Mouse (Mus musculus): ENCODE data around the gene Slc16a5. TPM values are rescaled to one million over a fixed set of nuclear protein-coding genes. Genes with fewer than 3 reads are reported as not detected.

Slc16a5 gene
- total RNA-seq, 2 experiments from 2014 or later: not detected

- no peak for DNase-seq (ENCODE audit: low spot score in 2 of 2)
- intact Hi-C loops (cut with DNase I): no loop called here
Measured at GRCm38 (mm10) chr11:115509773-115510506, 47.7 kb downstream of the Slc16a5 start.

- intact Hi-C loops (cut with DNase I): no loop called here
- no peak for DNase-seq (ENCODE audit: low spot score in 2 of 2)
Measured at GRCm38 (mm10) chr11:115510507-115510888, 48.2 kb downstream of the Slc16a5 start.

GRCm38 (mm10) chr11:115511121-115511520 lies 48.8 kb downstream of the Slc16a5 start:
- no peak for DNase-seq (ENCODE audit: low spot score in 2 of 2)
- intact Hi-C loops (cut with DNase I): no loop called here

- intact Hi-C loops (cut with DNase I): no loop called here
- DNase-seq (ENCODE audit: low spot score in 2 of 2): no peak
Measured at GRCm38 (mm10) chr11:115512004-115512403, 49.7 kb downstream of the Slc16a5 start.

- intact Hi-C loops (cut with DNase I): no loop called here
- no peak for DNase-seq (ENCODE audit: low spot score in 2 of 2)
Measured at GRCm38 (mm10) chr11:115512407-115513183, 50.3 kb downstream of the Slc16a5 start.

- intact Hi-C loops (cut with DNase I): no loop called here
- peak in 1 of 2 experiments; percentile 25 for DNase-seq (ENCODE audit: low spot score in 2 of 2)
Measured at GRCm38 (mm10) chr11:115513271-115514237, 51.3 kb downstream of the Slc16a5 start.

GRCm38 (mm10) chr11:115514238-115514663 lies 52.0 kb downstream of the Slc16a5 start, which contains the start of gene Jpt1:
Gene Jpt1, minus strand, starts transcription at chr11:115514387.
- intact Hi-C loops (cut with DNase I): no loop called here
- DNase-seq (ENCODE audit: low spot score in 2 of 2): peak; percentile 94 to 97

- DNase-seq (ENCODE audit: low spot score in 2 of 2): no peak
- intact Hi-C loops (cut with DNase I): no loop called here
Measured at GRCm38 (mm10) chr11:115515021-115515420, 52.7 kb downstream of the Slc16a5 start.

- intact Hi-C loops (cut with DNase I): no loop called here
- DNase-seq (ENCODE audit: low spot score in 2 of 2): no peak
Measured at GRCm38 (mm10) chr11:115516942-115517341, 54.7 kb downstream of the Slc16a5 start.

GRCm38 (mm10) chr11:115518693-115519092 lies 56.4 kb downstream of the Slc16a5 start:
- DNase-seq (ENCODE audit: low spot score in 2 of 2): peak; percentile 43 to 52
- intact Hi-C loops (cut with DNase I): no loop called here

- intact Hi-C loops (cut with DNase I): no loop called here
- no peak for DNase-seq (ENCODE audit: low spot score in 2 of 2)
Measured at GRCm38 (mm10) chr11:115519581-115519980, 57.3 kb downstream of the Slc16a5 start.

- intact Hi-C loops (cut with DNase I): no loop called here
- no peak for DNase-seq (ENCODE audit: low spot score in 2 of 2)
Measured at GRCm38 (mm10) chr11:115520218-115520617, 57.9 kb downstream of the Slc16a5 start.

GRCm38 (mm10) chr11:115521080-115521479 lies 58.8 kb downstream of the Slc16a5 start:
- DNase-seq (ENCODE audit: low spot score in 2 of 2): no peak
- intact Hi-C loops (cut with DNase I): no loop called here

GRCm38 (mm10) chr11:115522238-115522637 lies 60.0 kb downstream of the Slc16a5 start:
- intact Hi-C loops (cut with DNase I): no loop called here

GRCm38 (mm10) chr11:115522703-115523102 lies 60.4 kb downstream of the Slc16a5 start:
- DNase-seq (ENCODE audit: low spot score in 2 of 2): no peak
- intact Hi-C loops (cut with DNase I): no loop called here

More at GRCm38 (mm10) chr11:115522238-115522637, 60.0 kb downstream of the Slc16a5 start:
- DNase-seq (ENCODE audit: low spot score in 2 of 2): no peak

Small RNA genes within 50 kb of the gene (microRNA-seq; reads per million reads assigned to microRNA genes)
- not detected for gene Mir3968

Other genes starting within 250 kb of the Slc16a5 start
- 10 to 100 TPM; 38.6 to 42.5 TPM for gene Grin2c, start 195.2 kb upstream of the Slc16a5 start, total RNA-seq (2021)
- 10 to 100 TPM; 14.2 to 22.5 TPM for gene Fdxr, start 185.4 kb upstream of the Slc16a5 start, total RNA-seq (2021)
- gene Fads6, start 164.8 kb upstream of the Slc16a5 start, total RNA-seq (2021): 10 to 100 TPM; 12.7 to 13.0 TPM
- 1 to 10 TPM; 1.1 to 2.1 TPM for gene Otop2, start 155.3 kb upstream of the Slc16a5 start, total RNA-seq (2021)
- gene Ush1g, start 140.4 kb upstream of the Slc16a5 start, total RNA-seq (2021): under 1 TPM; 0.39 to 0.49 TPM
- under 1 TPM in 1 of 2 experiments, not detected in 1; 0.12 TPM for gene Otop3, start 127.7 kb upstream of the Slc16a5 start, total RNA-seq (2021)
- gene Hid1, start 94.7 kb upstream of the Slc16a5 start, total RNA-seq (2021): 100 to 1,000 TPM; 106 to 107 TPM
- gene Cdr2l, start 80.6 kb upstream of the Slc16a5 start, total RNA-seq (2021): 10 to 100 TPM; 20.6 to 23.1 TPM
- 100 to 1,000 TPM; 115 to 119 TPM for gene Mrpl58, start 58.7 kb upstream of the Slc16a5 start, total RNA-seq (2021)
- gene Atp5h, start 42.5 kb upstream of the Slc16a5 start, total RNA-seq (2021): 100 to 1,000 TPM; 417 to 474 TPM
- gene Kctd2, start 42.3 kb upstream of the Slc16a5 start, total RNA-seq (2021): 10 to 100 TPM; 72.0 to 79.2 TPM
- gene Trim80, start 21.9 kb upstream of the Slc16a5 start, total RNA-seq (2021): not detected
- 10 to 100 TPM; 13.0 to 13.5 TPM for gene Armc7, start 13.2 kb downstream of the Slc16a5 start, total RNA-seq (2021)
- gene Nt5c, start 29.4 kb downstream of the Slc16a5 start, total RNA-seq (2021): 10 to 100 TPM; 61.0 to 69.8 TPM
- gene Jpt1, start 51.9 kb downstream of the Slc16a5 start, total RNA-seq (2021): 100 to 1,000 TPM; 143 to 159 TPM
- gene Sumo2, start 73.8 kb downstream of the Slc16a5 start, total RNA-seq (2021): 100 to 1,000 TPM; 291 to 294 TPM
- gene Nup85, start 102.0 kb downstream of the Slc16a5 start, total RNA-seq (2021): 10 to 100 TPM; 41.6 to 49.9 TPM
- gene Mrps7, start 141.5 kb downstream of the Slc16a5 start, total RNA-seq (2021): 10 to 100 TPM; 49.8 to 57.9 TPM
- 10 to 100 TPM; 70.2 to 74.3 TPM for gene Gga3, start 141.6 kb downstream of the Slc16a5 start, total RNA-seq (2021)
- 10 to 100 TPM; 15.1 to 18.1 TPM for gene Mif4gd, start 150.5 kb downstream of the Slc16a5 start, total RNA-seq (2021)
- 10 to 100 TPM; 56.8 to 60.1 TPM for gene Slc25a19, start 165.8 kb downstream of the Slc16a5 start, total RNA-seq (2021)
- gene Grb2, start 246.1 kb downstream of the Slc16a5 start, total RNA-seq (2021): 100 to 1,000 TPM; 175 to 190 TPM